Mouse (Mus musculus): Measurements from ENCODE around the gene Gck. TPM values are rescaled to one million over a fixed set of nuclear protein-coding genes. Genes with fewer than 3 reads are reported as not detected.
A peak's percentile ranks its signal among the peaks of the same experiment; 100 is the strongest.

Gck gene
- 1 to 10 TPM; 2.4 to 3.7 TPM for total RNA-seq (2021)

DNA sequence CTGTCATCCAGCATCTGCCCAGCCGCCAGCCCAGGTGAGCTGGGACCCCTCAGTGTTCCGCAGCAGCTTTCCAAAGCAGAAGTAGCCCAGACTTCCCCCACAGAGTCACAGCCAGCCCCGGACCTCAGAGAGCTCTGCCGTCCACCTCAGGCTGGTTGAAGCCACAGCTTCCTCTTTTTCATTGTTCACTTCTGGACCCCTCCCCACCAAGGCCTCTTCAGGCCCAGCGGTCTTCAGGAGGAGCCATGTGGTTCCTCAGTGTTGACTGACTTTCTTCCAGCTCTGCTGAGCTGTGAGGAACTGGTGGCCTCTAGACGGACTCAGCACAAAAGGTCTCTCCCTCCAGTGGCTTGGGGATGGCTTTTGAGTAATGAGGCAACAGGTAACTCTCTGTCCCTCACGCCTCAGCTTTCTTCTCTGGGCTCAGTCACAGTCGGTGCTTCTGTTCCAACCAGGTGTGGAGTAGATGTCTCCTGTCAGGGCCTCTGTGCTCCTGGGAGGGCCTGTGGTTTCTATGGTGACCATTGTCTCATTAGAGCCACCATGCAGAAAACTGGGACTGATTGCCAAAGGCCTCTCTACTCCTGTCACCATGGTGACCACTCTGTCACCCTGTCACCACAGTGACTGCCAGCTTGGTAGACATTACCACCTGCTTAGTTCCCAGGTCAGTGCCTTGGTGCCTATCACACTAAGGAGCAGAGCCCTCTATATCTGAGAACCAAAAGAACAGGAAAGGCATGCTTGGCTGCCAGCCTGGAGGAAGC, at the start of gene Gck:
Gene Gck, minus strand, starts transcription at position 496 of the 767 bp plus-strand sequence.
- no peak for DNase-seq

DNA sequence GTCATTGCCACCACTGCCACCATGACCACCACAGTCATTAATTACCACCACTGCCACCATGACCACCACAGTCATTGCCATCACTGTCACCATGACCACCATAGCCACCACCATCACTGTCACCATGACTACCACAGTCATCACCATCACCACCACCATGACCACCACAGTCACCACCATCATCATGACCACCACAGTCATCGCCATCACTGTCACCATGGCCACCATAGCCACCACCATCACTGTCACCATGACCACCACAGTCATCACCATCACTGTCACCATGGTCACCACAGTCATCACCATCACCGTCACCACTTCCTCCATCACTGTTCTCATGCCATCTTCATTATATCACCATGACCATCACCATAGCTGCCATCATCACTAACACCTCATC, 48.6 kb upstream of the Gck start:
- DNase-seq = no peak

DNA sequence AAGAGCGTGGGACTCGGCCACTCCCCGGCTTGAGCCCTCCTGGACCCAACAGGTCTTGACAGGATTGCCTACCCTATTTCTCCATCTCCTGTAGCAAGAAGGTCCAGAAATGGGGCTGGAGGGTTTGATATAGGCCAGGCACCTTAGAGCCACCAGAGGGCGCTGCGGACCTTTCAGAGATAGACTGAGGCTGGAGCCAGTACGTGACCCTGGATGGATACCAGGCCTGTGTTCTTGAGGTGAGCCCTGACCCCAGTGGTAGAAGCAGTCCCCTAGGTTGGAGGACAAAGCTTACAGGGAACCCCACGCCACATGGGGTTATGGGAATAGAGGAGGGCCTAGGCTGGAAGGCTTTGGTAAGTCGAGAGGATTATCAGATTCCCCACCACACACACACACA, 46.1 kb upstream of the Gck start:
- peak; percentile 69 to 71 for DNase-seq

DNA sequence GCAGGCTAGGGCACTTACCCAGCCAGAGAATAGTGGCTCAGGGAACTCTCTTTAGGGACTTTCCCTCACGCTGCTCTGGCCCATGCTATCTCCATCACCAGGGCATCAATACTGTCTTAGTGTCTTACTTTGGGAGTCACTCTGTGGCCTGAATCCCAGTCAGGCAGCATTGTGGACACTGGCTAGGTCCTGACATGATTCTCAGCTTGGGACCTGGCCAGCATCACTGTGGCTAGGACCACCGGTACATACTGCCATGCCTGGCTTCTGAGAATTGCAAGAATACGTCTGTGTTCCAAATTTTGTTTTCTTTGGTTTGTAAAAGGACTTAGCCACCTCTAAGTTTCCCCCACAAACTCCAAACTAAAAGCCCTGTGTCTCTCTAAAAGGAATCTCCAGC, 45.0 kb upstream of the Gck start:
- DNase-seq = no peak

DNA sequence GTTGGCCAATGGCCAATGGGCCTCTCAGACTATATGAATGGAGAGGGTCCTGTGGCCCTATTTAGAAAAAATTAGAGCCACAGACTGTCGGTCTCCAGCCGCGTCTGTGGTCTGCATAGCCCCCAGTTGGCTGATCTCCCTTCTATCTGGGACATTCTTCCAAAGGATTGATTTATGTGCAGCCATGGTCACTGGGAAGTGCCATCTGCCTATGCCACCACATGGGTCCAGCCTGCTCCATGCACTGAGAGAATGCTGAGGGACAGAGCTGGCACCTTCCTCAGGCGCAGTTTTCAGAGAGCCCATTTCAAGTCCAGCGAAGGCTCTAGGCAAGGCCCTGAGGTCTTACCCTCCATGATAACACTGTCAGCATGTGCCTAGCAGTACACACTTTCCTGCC, 44.3 kb upstream of the Gck start:
- no peak for DNase-seq

DNA sequence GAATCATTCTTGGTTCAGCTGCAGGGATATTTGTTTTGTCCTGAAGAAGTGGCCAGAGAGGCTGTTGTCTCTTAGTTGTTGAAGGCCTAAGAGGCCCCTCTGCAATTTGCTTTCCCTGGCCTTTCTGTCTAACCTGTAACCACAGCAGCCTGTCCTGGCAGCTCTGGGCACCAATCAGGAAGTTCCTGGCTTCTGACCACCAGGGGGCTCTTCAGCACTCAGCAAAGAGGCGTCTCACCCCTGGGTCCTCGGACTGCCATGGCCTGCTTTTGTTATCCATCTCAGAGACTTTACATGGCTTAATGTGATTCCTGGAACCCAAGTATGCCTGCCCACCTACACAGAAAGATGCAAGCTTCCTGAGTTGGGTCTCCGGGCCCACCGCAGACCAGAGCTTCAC, 41.0 kb upstream of the Gck start:
- no peak for DNase-seq

DNA sequence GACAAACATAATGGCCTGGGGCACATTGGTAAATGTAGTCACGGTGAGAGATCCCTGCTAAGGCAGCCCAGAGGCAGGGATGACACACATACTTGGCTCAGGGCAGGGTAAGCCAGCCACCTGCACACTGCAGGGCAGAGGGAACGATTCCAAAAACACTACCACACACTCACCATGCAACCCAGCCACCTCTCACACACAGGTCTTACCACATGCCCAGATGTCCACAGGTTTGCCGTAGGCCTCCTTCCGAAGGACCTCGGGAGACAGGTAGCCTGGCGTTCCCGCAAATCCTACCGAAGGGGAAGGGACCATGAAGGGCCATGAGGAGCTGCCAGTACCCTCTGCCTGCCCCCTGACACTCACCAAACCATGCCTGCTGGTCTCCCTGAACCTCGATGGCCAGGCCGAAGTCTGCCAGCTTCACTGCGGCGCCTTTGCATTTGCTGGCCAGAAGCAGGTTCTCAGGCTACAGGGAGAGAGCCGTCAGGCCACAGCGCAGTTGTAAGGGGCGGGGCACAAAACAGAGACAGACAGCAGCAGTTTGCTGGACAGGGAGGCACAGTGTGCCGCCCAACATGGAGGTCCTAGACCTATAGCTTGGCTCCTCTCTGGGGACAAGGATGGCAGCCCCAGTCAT, 40.2 kb upstream of the Gck start:
- DNase-seq = no peak

DNA sequence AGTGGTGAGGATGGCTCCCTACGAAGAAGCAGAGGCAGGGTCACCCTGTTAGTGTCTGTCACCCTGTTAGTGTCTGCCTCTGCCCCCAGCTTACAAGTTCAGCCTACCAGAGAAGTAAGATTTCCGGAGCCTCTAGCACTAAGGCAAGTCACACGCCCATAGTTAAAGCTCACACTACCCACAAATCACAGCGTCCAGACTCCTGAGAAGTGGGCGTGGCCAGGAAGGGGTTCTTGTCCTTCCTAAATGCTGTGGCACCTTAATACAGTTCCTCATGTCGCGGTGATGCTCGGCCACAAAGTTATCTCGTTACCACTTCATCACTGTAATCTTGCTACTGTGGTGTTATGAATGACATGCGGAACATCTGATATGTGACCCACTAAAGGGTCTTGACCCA, 38.2 kb upstream of the Gck start:
- DNase-seq = no peak

DNA sequence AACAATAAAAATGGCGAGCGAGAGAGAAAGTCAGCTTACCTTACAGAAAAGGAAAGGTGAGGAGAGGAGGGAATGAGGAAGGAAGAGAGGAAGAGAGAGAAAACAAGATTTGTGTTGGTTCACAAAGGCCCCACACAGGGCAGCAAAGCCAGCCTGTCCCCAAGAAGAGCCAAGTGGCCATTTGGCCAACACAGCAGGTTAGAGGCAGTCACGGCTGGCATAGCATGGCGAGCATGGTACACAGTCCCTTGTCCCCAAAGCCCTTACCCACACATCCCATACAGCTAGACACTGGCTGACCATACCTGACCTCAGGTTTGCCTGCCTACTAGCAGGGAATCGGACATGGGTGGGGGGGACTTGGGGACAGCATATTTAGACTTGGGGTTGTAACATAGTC, 33.7 kb upstream of the Gck start:
- DNase-seq = no peak

DNA sequence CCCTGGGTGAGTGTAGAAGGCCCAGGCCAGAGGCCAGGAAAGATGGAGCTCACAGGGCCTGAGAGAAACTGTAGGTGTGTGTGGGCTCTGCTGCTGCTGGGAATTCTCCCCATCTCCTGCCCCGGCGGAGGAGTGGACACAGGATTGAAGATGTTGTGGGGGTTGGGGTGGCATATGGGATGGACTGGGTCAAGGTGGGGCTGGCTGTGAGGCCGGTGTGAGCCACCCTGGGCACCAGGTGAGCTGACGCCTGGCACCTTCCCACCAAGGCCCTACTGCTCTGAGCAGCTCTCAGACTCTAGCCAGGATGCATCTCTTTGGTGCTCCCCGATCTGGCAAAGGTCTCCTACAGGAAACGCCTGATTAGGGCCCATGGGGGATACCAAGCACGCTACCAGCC, 31.4 kb upstream of the Gck start:
- DNase-seq = no peak

DNA sequence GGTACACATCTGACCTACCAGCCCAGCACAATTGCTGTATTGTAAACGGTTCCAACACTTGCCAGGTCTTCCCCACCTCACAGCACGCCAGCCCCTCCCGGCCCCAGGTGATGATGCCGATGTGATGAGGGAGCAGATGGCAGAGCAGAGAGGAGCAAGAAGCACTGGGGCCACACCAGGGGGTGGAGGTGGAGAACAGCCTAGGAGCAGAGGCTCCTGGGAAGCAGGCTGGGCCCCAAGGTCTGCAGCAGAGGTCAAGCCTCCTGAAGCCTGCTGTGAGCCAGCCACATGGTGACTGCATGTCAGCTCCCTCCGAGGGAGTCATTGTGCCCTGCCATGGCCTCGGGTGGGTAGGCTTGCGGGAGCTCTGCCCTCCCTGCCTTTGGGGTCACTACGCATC, 30.7 kb upstream of the Gck start:
- no peak for DNase-seq

DNA sequence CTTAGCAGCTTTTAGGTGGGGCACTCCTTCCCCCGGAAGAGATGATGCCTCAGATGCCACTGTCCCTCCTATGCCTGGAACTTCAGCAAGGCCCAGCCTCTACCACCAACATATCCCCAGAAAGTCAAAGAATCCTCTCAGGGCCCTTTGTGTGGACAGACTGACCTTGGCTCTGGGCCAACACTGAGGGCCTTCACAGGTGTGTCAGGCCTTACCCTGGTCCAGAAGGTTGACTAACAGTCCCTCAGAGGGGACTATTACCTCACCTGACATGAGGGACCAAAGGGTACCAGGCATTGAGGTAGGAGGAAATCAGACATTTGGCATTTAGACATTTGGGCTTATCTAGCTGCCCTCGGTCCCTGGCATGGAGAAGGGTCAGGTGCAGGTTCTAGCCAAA, 30.2 kb upstream of the Gck start:
- no peak for DNase-seq

DNA sequence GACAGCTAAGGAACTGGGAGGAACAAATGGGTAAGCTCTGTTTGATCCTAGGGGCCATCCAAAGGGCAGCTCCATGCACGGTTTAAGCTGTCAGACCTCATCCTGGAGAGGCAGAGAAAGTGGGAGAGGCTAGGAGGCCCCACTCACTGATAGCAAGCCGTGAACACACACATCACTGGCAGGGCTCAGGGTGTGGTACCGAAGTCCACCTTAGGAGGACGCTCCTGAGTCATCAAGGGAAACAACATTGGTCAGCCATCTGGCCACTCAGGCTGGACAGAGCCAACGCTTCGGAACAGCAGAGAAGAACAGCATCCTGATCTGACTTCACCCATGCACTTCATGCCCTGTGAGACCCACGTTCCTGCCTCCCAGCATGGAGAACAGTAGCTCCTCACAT, 29.2 kb upstream of the Gck start:
- no peak for DNase-seq

DNA sequence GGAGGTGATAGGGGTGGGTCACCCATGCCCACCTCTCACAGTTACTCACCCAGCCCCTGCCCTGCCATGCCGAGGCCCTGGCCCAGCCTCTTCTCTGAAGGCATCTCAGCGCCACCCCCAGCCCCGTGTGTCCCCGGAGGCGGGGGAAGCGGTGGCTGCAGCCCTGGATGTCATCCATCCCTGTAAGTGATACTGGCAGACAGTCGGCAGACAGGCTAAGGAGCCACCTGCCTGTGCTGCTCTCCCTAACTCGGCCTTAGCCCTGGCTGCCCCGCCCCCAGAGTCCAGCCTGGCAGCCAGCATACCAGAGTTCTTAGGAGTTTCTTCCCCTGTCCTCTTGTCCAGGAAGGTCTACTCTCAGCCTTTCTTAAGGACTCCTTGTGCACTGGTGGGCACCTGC, 26.2 kb upstream of the Gck start:
- no peak for DNase-seq

DNA sequence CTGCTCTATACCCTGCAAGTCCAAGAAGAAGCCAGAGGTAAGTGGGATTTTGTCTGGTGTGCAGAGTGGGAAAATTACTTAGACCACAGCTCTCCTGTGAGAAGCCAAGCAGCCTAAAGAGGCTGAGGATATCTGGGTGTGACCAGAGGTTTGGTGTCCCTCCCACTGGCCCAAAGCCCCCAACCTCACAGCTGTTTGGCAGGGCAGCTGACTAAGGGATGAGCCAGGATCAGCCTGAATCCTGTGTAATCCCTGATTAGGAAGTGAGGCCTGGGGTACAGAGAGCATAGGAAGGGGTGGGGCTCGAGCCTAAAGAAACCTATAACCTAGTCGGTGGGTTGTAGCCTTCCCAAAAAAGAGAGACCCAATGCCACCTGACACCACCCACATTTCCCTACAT, 25.2 kb upstream of the Gck start:
- DNase-seq = no peak

DNA sequence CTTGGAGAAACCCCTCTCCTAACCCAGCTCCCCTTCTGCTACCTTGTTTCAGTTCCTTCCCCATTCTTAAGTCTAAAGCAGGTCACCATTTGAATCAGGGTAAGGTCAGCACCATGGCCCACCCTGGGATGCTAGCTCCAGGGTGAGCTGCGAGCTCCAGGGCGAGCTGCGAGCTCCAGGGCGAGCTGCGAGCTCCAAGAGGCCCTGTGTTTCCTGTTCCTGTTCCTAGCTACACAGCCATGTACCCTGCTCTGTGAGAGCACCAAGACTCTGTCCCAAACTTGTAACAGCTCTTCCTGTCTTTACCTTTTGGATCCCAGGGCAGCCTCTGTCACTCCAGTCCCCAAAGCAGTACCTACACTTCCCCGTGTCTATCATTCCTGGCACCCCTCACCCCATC, 24.2 kb upstream of the Gck start:
- no peak for DNase-seq

DNA sequence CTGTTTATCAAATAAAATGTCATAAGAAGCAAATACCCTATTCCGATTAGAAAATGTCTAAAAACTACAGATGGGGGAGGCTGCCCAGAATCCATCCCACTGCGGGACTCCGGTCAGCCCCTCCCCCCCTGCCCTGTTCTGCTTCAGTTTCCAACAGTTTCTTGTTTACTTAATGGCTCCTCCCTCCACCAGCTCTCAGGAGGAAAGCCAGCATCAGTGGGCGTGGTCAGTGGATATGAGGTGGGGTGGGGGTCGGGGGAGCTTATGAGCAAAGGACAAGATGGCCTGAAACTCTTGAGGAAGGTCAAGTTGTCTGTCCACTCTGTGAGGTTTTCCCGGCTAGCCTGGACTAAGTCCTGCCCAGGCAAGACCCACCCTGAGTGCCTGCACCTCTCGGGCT, 23.3 kb upstream of the Gck start:
- DNase-seq = no peak

DNA sequence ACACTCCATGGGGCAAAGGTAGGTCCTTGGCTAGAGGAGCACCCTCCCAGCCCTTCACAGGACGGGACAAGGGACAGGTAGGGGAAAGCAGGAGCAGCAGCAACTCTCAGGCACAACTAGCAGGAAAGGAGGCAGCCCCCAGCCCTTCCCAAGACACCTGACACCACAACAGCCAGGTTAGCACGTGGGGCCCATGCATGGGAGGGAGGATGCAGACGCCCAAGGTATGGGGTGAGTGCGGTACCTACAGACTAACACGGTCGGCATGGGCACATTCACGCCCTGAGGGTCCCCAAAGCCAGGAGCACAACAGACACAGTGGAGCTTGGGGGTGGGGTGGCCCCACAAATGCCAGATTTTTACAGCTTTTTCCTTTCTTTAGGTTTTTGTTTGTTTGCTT, 21.3 kb upstream of the Gck start:
- DNase-seq = no peak

DNA sequence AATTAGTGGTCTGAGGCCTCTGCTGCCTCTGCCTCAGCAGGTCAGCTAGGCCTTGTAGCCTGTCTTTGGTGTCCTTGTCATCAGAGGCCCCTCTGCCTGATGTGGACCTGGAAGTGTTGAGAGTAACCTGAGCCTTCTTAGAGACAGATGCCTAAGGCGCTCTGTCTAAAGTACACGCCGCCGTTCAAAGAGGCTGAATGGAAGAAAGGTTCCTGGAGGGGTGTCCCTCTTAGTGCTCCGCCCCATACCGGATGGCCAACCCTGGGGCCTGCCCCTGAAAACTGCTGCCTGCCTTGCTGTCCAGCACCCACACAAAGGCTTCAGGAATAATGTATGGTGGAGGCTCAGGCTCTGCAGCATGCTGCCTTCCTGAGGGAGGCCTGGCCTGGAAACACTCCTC, 18.3 kb upstream of the Gck start:
- DNase-seq = no peak

DNA sequence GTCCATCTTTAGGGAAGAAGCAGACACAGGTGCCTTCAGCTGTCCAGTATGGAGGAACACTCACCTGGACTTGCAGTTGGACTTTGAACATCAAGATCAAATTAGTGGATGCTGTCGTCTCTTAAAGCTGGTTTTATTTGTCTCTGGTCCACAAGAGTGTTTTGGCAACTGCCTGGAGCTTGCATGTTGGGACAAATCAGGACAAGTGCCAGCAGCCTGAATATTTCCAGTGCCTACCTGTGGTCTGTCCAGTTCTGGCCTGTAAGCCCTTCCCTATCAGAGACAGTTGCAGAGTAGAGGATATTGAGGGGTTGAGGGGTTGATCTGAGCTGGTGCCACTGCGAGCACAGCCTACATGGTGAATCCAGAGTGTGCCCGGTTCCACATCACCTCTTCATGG, 16.9 kb upstream of the Gck start:
- DNase-seq = no peak

DNA sequence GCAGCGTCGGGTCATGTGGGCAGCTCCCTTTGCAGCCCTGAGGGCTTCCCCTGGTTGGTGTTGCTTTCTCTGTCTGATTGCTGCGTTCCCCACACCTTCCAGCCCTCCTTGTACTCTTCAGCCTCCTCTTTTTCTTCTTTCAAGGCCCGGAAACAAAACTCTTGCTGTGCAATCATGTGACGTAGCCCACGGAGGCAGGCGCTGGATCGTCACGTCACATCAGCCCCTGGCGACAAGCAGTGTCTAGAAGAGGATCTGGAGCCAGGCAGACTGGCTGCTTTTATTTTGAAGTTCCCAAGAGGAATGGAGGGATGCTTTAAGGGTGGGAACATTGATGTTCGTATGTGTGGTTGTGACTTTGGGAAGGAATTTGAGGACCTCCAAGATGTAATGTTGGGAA, 16.0 kb upstream of the Gck start:
- DNase-seq = peak; percentile 31 to 49

DNA sequence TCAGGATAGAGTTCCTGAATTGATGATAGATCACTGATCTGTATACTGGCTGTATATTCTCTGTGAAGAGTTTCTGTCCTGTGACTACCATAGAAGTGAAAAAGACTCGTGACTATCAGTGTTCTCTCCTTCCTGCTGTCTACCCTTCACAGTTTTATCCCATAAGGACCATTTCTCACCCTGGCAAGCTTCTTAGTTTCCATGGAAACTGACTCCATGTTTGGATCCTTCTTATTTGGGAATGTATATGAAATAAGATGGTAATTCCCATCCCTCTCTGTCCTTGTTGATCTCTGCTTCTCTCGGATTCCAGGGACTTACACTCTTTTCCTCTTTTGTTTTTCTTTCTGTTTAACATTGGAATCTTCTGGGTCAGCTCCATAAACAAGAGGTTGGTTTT, 10.2 kb upstream of the Gck start:
- DNase-seq = no peak

DNA sequence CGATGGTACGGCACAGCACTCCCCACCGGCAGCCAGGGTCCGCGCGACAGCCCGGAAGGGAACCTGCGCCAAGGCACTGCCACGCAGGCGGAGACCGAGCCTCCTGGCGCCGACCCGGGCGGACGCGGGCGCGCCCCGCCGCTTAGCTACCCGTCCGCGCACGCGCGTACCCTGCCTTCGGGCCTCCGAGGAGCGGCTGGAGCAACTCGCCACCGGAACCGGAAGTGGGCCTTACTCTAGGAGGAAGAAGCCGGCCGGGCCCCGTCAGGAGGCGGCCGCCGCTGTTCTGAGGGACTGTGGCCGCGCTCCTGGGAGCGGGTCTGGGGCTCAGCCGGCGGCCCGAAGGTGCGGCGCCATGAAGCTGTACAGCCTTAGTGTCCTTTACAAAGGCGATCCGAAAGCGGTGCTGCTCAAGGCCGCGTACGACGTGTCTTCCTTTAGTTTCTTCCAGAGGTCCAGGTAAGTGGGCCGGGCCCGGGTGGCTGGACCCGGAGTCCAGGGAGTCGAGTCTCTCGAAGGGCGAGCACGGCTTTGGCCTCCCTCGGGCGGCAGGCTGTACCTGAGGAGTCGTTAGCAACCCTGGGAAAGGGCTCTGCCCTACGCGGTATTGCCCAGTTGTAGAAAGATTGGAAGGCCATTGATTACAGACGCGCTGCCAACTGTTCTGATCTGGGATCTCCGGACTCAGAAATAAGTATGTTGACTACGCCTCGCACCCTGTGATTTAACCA, 5.8 kb upstream of the Gck start, which contains the start of gene Ykt6:
Gene Ykt6, plus strand, starts transcription at position 148 of the 731 bp plus-strand sequence.
- DNase-seq = peak; percentile 95

DNA sequence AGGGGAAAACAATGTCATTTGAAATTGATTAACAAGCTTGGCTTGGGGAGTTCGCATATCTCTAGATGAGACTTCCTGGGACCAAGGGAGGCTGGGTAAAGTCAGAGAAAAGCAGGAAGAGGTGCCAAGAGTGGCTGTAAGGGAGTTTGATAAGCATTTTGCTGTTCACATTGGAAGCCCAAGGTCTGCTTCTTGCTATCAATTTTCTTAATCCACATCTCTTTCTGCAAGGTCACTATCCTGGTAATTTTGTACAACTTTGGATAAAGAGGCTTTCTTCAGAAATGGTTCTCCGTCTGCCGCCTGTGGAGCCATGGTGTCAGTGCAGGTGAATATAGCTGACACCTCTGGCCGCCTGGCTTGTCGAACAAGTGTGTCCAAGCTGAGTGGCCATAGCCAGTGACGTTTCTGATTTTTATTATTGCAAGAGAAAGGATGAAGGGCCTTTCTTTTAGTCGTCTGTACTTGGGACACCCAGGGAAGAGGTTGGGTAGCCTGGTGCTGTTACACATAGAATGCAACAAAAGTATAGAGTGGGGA, 5.2 kb upstream of the Gck start:
- no peak for DNase-seq
